Mouse (Mus musculus) forebrain, embryonic 10.5 days (tissue): ENCODE measurements around the gene Poln. TPM values are rescaled to one million over a fixed set of nuclear protein-coding genes. Genes with fewer than 3 reads are reported as not detected.

Experiments
- DNase-seq: peaks from one replicate; pipeline ENCODE4 v3.0.0-alpha.2; 2017; ENCODE audit warnings: low spot score; ENCODE audit errors: extremely low spot score
- H3K27ac ChIP-seq: fragments of 300-500 bp; sonication (generic); 2 replicates; pipeline ENCODE4 v1.5.1; 2016; ENCODE audit warnings: mild to moderate bottlenecking
- H3K27me3 ChIP-seq: fragments of 300-500 bp; sonication (generic); 2 replicates; pipeline ENCODE4 v1.6.1; 2016; ENCODE audit warnings: mild to moderate bottlenecking; ENCODE audit not compliant: poor library complexity, severe bottlenecking
- H3K36me3 ChIP-seq: fragments of 300-500 bp; sonication (generic); replicated peaks from 2 replicates; pipeline ENCODE4 v1.6.1; 2016; ENCODE audit warnings: mild to moderate bottlenecking, moderate library complexity
- H3K4me1 ChIP-seq: fragments of 300-500 bp; sonication (generic); 2 replicates; pipeline ENCODE4 v1.6.1; 2016
- H3K4me3 ChIP-seq: fragments of 300-500 bp; sonication (generic); 2 replicates; pipeline ENCODE4 v1.5.1; 2016; ENCODE audit warnings: mild to moderate bottlenecking, moderate library complexity
- H3K9me3 ChIP-seq: fragments of 300-500 bp; sonication (generic); 2 replicates; pipeline ENCODE4 v1.6.1; 2016; ENCODE audit warnings: mild to moderate bottlenecking, moderate library complexity
- WGBS: fragments of 180-500 bp; shearing (Covaris S2); methylation state at CpG from one replicate; pipeline ENCODE4 v1.1.7; 2016; 5-methylcytosine and 5-hydroxymethylcytosine counted together
- polyA plus RNA-seq: library from polyadenylated mRNA; unstranded; fragments of >200 nt; fragmentation: Nextera tagmentation; extraction: Ambion mirVana; gene quantifications from 2 replicates; pipeline ENCODE4 v1.2.1, GENCODE M21; 2016

Poln gene
- polyA plus RNA-seq = 0.77 and 0.89 TPM in 2 replicates

GRCm38 (mm10) chr5:34168950-34169891 is at the start of gene Poln, which contains the start of gene Haus3:
TSS of gene Poln (minus strand) at chr5:34169448.
TSS of gene Haus3 (minus strand) at chr5:34169527.
- Histone ChIP-seq H3K4me1 (peaks cover 45% of the 10 kb centered on the region), H3K9me3 (no peaks in the 10 kb centered on the region), H3K27ac (peak within 1 kb of the TSS; percentile 95), H3K27me3 (no peaks in the 10 kb centered on the region), H3K4me3 (peak within 1 kb of the TSS; percentile 77), H3K36me3 (peaks cover 28% of the 10 kb centered on the region)
- DNase-seq = peak; percentile 99
- WGBS = under 1% methylated on average over 57 of the region's 57 CpGs

DNA sequence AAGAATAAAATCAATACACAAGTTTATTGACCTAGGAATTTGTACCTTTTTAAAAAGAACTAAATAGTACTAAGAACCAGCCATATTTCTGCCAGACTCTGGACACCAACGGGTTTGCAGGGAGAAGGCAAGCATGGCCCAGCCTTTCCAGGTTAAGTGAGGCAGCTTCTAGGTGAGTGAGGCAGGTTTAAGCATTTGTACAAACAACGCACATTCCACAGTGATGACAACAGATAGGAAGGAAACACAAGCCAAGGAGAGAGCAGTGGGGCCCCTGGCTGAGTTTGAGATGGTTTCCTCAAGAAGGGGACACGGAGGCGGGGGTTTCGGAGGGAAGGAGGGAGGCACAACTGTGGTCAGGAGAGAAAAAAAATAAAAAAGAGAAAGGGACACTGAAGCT is 49.4 kb upstream of the Poln start:
- Histone ChIP-seq H3K9me3 (no peaks in the 10 kb centered on the region), H3K36me3 (no peaks in the 10 kb centered on the region), H3K4me1 (peaks cover 3% of the 10 kb centered on the region; the same call in 1 of the 2 replicates), H3K27ac (no peak overlapping the region), H3K4me3 (no peak overlapping the region), H3K27me3 (no peaks in the 10 kb centered on the region)
- no peak for DNase-seq
- WGBS = 80% methylated on average over 5 of the region's 5 CpGs

DNA sequence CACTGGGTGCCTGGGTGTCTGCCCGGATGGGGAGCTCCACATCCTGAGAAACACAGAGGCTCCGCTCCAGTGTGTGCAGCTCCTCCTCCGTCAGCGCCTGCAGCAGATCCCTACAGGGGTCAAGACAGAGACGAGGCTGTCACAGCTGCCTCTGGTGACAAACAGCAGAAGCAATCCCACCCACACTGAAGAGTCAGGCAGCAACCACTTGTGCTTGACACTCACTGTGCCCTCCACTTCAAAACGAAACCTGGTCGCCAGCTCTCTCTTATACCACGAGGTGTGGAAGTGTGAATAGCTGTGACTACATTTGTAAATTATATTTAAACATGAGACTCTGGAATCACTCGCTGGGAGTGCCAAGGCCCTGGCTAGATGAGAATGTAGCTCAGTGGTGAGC is 48.5 kb upstream of the Poln start:
- 75% methylated on average over 9 of the region's 9 CpGs for WGBS
- no peak for DNase-seq
- H3K9me3 ChIP-seq = no peaks in the 10 kb centered on the region

DNA sequence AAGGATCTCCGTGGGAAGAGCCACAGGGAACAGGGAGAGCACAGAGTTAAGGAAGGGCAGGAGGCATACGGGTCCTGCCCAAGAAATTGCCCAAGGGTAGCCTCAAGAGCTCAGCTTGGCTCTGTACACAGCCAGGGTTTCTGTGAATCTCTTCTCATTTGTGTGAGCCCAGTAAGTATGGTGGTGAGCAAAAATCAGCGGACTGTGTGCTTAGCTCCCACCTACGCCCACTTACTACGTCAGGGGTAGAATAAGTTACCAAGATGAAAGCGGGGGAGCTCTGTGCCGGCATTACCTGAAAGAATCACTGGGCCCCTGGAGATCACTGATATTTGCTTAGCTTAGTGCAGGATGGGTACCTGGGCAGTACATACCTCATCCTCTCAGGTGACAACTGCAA is 46.8 kb upstream of the Poln start:
- Histone ChIP-seq H3K27ac (no peak overlapping the region), H3K4me3 (no peak overlapping the region), H3K9me3 (no peaks in the 10 kb centered on the region), H3K4me1 (peaks cover 3% of the 10 kb centered on the region; the same call in 1 of the 2 replicates), H3K36me3 (no peaks in the 10 kb centered on the region), H3K27me3 (no peaks in the 10 kb centered on the region)
- no peak for DNase-seq
- 87% methylated on average over 7 of the region's 7 CpGs for WGBS

More for the DNA sequence above, 48.5 kb upstream of the Poln start:
- Histone ChIP-seq H3K36me3 (no peaks in the 10 kb centered on the region), H3K27ac (no peak overlapping the region), H3K27me3 (no peaks in the 10 kb centered on the region), H3K4me1 (peaks cover 3% of the 10 kb centered on the region; the same call in 1 of the 2 replicates), H3K4me3 (no peak overlapping the region)

GRCm38 (mm10) chr5:34213659-34214058 is 44.4 kb upstream of the Poln start:
- H3K9me3 ChIP-seq = no peaks in the 10 kb centered on the region
- DNase-seq = no peak
- 89% methylated on average over 8 of the region's 8 CpGs for WGBS

GRCm38 (mm10) chr5:34210279-34210678 is 41.0 kb upstream of the Poln start:
- Histone ChIP-seq H3K36me3 (no peaks in the 10 kb centered on the region), H3K27me3 (no peaks in the 10 kb centered on the region), H3K9me3 (no peaks in the 10 kb centered on the region), H3K4me3 (no peak overlapping the region), H3K4me1 (0 out of 2 replicates have a peak, but pooled peaks cover 6% of the 10 kb centered on the region), H3K27ac (no peak overlapping the region)
- peak; percentile 80 for DNase-seq
- WGBS = 0% methylated on average over 1 of the region's 1 CpGs

More at GRCm38 (mm10) chr5:34213659-34214058, 44.4 kb upstream of the Poln start:
- Histone ChIP-seq H3K4me1 (no peaks in the 10 kb centered on the region; the same call in 1 of the 2 replicates), H3K4me3 (no peak overlapping the region), H3K27ac (no peak overlapping the region), H3K27me3 (no peaks in the 10 kb centered on the region), H3K36me3 (no peaks in the 10 kb centered on the region)

DNA sequence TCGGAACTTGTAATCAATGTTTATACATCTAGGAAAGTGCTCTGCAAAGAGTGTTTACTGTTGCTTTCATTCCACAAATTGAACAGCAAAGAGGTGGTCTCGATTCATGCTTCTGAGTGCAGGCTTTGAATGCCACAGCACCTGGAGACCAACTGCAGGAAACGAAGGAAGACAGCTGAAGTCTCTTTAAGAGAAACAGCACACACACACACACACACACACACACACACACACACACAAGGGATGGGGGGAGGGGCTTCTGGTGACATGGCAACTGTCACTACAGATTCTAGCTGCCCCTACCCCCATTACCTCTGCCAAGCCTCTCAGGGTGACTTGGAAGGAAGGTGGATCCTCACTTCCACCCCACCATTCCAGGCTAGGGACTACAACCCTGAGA is 38.3 kb upstream of the Poln start:
- WGBS = 57% methylated on average over 3 of the region's 3 CpGs
- no peak overlapping the region for H3K4me3 ChIP-seq
- no peak for DNase-seq
- H3K4me1 ChIP-seq = 0 out of 2 replicates have a peak, but pooled peaks cover 6% of the 10 kb centered on the region
- no peak overlapping the region for H3K27ac ChIP-seq
- no peaks in the 10 kb centered on the region for H3K27me3 ChIP-seq
- H3K9me3 ChIP-seq = no peaks in the 10 kb centered on the region
- no peaks in the 10 kb centered on the region for H3K36me3 ChIP-seq

GRCm38 (mm10) chr5:34205788-34206187 is 36.5 kb upstream of the Poln start:
- no peaks in the 10 kb centered on the region for H3K36me3 ChIP-seq
- DNase-seq = no peak
- no peak overlapping the region for H3K4me3 ChIP-seq
- H3K27me3 ChIP-seq = no peaks in the 10 kb centered on the region
- H3K9me3 ChIP-seq = no peaks in the 10 kb centered on the region
- WGBS = 81% methylated on average over 2 of the region's 2 CpGs
- H3K27ac ChIP-seq = no peak overlapping the region
- H3K4me1 ChIP-seq = 0 out of 2 replicates have a peak, but pooled peaks cover 6% of the 10 kb centered on the region

GRCm38 (mm10) chr5:34204911-34205310 is 35.7 kb upstream of the Poln start:
- no peaks in the 10 kb centered on the region for H3K27me3 ChIP-seq
- no peak for DNase-seq
- H3K36me3 ChIP-seq = no peaks in the 10 kb centered on the region
- no peak overlapping the region for H3K4me3 ChIP-seq
- no peaks in the 10 kb centered on the region for H3K9me3 ChIP-seq
- WGBS = 79% methylated on average over 2 of the region's 2 CpGs
- H3K4me1 ChIP-seq = 0 out of 2 replicates have a peak, but pooled peaks cover 6% of the 10 kb centered on the region
- no peak overlapping the region for H3K27ac ChIP-seq

DNA sequence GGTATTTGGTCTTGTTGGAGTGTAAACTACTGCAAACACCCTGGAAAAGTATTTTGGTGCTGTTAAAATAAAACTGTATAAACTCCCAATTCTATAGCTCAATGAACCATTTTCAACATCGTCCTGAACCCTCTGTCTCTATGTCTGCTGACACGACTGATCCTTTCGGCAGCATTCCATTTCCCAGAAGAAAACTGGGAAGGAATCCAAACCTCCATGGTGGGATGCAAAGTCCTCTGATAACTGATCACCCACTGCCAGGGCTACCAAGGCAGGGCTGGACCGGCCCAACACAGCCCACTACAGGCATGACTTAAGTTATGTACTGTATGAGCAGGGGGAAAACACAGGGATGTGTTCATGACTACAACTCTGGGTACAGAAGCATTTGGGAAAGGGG is 32.8 kb upstream of the Poln start:
- Histone ChIP-seq H3K27me3 (no peaks in the 10 kb centered on the region), H3K27ac (no peak overlapping the region), H3K9me3 (no peaks in the 10 kb centered on the region), H3K4me1 (no peaks in the 10 kb centered on the region), H3K4me3 (no peak overlapping the region), H3K36me3 (no peaks in the 10 kb centered on the region)
- 90% methylated on average over 4 of the region's 4 CpGs for WGBS
- no peak for DNase-seq

DNA sequence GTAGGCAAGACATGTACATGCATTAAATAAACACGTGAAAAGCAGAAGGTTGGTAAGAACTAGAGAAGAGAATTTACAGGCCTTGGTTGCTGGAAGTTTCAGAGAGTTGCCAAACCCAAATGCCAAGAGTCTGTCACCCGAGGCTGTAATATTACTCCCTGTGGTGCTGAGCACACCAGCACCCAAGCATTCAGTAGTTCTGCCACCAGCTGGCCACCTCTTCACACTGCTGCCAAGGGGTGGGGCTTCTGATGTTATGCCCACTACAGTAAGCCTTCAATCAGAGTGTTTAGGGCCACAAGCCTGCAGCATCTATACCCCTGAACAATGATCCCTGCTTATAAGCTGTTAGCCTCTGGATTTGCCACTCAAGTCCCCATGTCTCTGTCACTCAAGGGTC is 32.1 kb upstream of the Poln start:
- no peak overlapping the region for H3K27ac ChIP-seq
- WGBS = 73% methylated on average over 2 of the region's 2 CpGs
- no peak overlapping the region for H3K4me3 ChIP-seq
- no peaks in the 10 kb centered on the region for H3K4me1 ChIP-seq
- no peaks in the 10 kb centered on the region for H3K9me3 ChIP-seq
- DNase-seq = no peak
- no peaks in the 10 kb centered on the region for H3K36me3 ChIP-seq
- no peaks in the 10 kb centered on the region for H3K27me3 ChIP-seq

GRCm38 (mm10) chr5:34198615-34199014 is 29.4 kb upstream of the Poln start:
- WGBS = 86% methylated on average over 6 of the region's 6 CpGs
- Histone ChIP-seq H3K27ac (no peak overlapping the region), H3K9me3 (no peaks in the 10 kb centered on the region), H3K36me3 (no peaks in the 10 kb centered on the region), H3K4me3 (no peak overlapping the region), H3K4me1 (no peaks in the 10 kb centered on the region), H3K27me3 (no peaks in the 10 kb centered on the region)
- no peak for DNase-seq

DNA sequence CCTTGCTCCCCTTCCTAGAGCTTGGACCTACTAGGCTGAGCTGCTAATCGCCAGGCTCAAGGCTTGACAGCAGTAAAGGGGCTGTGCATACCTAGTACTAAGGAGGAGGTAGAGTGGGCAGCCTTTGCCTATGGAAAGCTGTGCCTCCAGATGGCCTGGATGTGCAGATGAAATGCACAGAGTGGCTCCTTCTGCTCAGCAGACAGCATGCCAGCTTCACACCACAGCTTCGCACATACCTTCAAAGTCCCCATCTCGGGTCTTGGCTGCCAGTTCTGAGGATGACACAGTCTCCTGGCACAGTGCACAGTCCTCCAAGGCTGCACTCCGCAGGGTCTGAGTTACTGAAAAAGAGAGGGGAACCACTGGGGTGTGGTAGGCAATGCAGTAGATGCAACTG is 28.0 kb upstream of the Poln start:
- H3K9me3 ChIP-seq = no peaks in the 10 kb centered on the region
- H3K4me1 ChIP-seq = no peaks in the 10 kb centered on the region
- H3K36me3 ChIP-seq = no peaks in the 10 kb centered on the region
- no peaks in the 10 kb centered on the region for H3K27me3 ChIP-seq
- WGBS = 81% methylated on average over 4 of the region's 4 CpGs
- DNase-seq = no peak
- H3K27ac ChIP-seq = no peak overlapping the region
- no peak overlapping the region for H3K4me3 ChIP-seq
